Mouse (Mus musculus): ENCODE measurements around the gene Dph1. TPM values are rescaled to one million over a fixed set of nuclear protein-coding genes. Genes with fewer than 3 reads are reported as not detected.

Gene Dph1
- polyA plus RNA-seq, 1 experiment from 2014 or later: 26.8 TPM

GRCm38 (mm10) chr11:75145841-75146240 is 45.2 kb downstream of the Dph1 start:
- no peaks in the 10 kb centered on the region for H3K27me3 ChIP-seq (ENCODE audit: insufficient read depth, poor library complexity, severe bottlenecking)
- no peak overlapping the region for H3K27ac ChIP-seq
- H3K4me1 ChIP-seq: peaks cover 42% of the 10 kb centered on the region
- peaks cover 47% of the 10 kb centered on the region for H3K36me3 ChIP-seq
- WGBS: 85% methylated on average over 2 of the region's 2 CpGs
- no peak overlapping the region for H3K4me3 ChIP-seq
- no peaks in the 10 kb centered on the region for H3K9me3 ChIP-seq
- no peak for DNase-seq (ENCODE audit: low spot score)

GRCm38 (mm10) chr11:75142749-75143148 is 48.3 kb downstream of the Dph1 start:
- Histone ChIP-seq H3K4me1 (peaks cover 60% of the 10 kb centered on the region), H3K4me3 (no peak overlapping the region), H3K36me3 (peaks cover 26% of the 10 kb centered on the region), H3K9me3 (no peaks in the 10 kb centered on the region), H3K27ac (no peak overlapping the region), H3K27me3 (ENCODE audit: insufficient read depth, poor library complexity, severe bottlenecking) (no peaks in the 10 kb centered on the region)
- DNase-seq (ENCODE audit: low spot score): no peak
- WGBS: 80% methylated on average over 4 of the region's 4 CpGs

GRCm38 (mm10) chr11:75141913-75142312 is 49.1 kb downstream of the Dph1 start:
- H3K27ac ChIP-seq: peak overlapping the region; percentile 1
- WGBS: 41% methylated on average over 1 of the region's 1 CpGs
- H3K27me3 ChIP-seq (ENCODE audit: insufficient read depth, poor library complexity, severe bottlenecking): no peaks in the 10 kb centered on the region
- H3K9me3 ChIP-seq: no peaks in the 10 kb centered on the region
- DNase-seq (ENCODE audit: low spot score): no peak
- no peak overlapping the region for H3K4me3 ChIP-seq
- peaks cover 26% of the 10 kb centered on the region for H3K36me3 ChIP-seq
- peaks cover 60% of the 10 kb centered on the region for H3K4me1 ChIP-seq

- no peak for DNase-seq (ENCODE audit: low spot score)
- 76% methylated on average over 3 of the region's 3 CpGs for WGBS
- peak overlapping the region; percentile 78 for H3K27ac ChIP-seq
- no peak overlapping the region for H3K4me3 ChIP-seq
- peaks cover 64% of the 10 kb centered on the region for H3K4me1 ChIP-seq
- H3K9me3 ChIP-seq: no peaks in the 10 kb centered on the region
- peaks cover 26% of the 10 kb centered on the region for H3K36me3 ChIP-seq
- no peaks in the 10 kb centered on the region for H3K27me3 ChIP-seq (ENCODE audit: insufficient read depth, poor library complexity, severe bottlenecking)
Measured at GRCm38 (mm10) chr11:75141038-75141437, 50.0 kb downstream of the Dph1 start.

GRCm38 (mm10) chr11:75140431-75140830 is 50.6 kb downstream of the Dph1 start:
- no peak for DNase-seq (ENCODE audit: low spot score)
- no peaks in the 10 kb centered on the region for H3K9me3 ChIP-seq
- peaks cover 23% of the 10 kb centered on the region for H3K36me3 ChIP-seq
- H3K27ac ChIP-seq: peak overlapping the region; percentile 78
- no peaks in the 10 kb centered on the region for H3K27me3 ChIP-seq (ENCODE audit: insufficient read depth, poor library complexity, severe bottlenecking)
- no peak overlapping the region for H3K4me3 ChIP-seq
- WGBS: 69% methylated on average over 5 of the region's 5 CpGs
- H3K4me1 ChIP-seq: peaks cover 64% of the 10 kb centered on the region

- H3K27ac ChIP-seq: peak overlapping the region; percentile 78
- H3K4me1 ChIP-seq: peaks cover 72% of the 10 kb centered on the region
- WGBS: 29% methylated on average over 11 of the region's 11 CpGs
- H3K36me3 ChIP-seq: peaks cover 16% of the 10 kb centered on the region
- H3K27me3 ChIP-seq (ENCODE audit: insufficient read depth, poor library complexity, severe bottlenecking): no peaks in the 10 kb centered on the region
- H3K9me3 ChIP-seq: no peaks in the 10 kb centered on the region
- DNase-seq (ENCODE audit: low spot score): no peak
- no peak overlapping the region; the same call in 1 of the 2 replicates for H3K4me3 ChIP-seq
Measured at GRCm38 (mm10) chr11:75139122-75139963, 51.7 kb downstream of the Dph1 start.

- H3K27ac ChIP-seq: peak overlapping the region; percentile 36; the same call in 1 of the 2 replicates
- peaks cover 74% of the 10 kb centered on the region for H3K4me1 ChIP-seq
- H3K4me3 ChIP-seq: no peak overlapping the region
- no peaks in the 10 kb centered on the region; the same call in 1 of the 2 replicates for H3K36me3 ChIP-seq
- DNase-seq (ENCODE audit: low spot score): no peak
- no peaks in the 10 kb centered on the region for H3K9me3 ChIP-seq
- H3K27me3 ChIP-seq (ENCODE audit: insufficient read depth, poor library complexity, severe bottlenecking): no peaks in the 10 kb centered on the region
- WGBS: 36% methylated on average over 5 of the region's 5 CpGs
Measured at GRCm38 (mm10) chr11:75136666-75137398, 54.2 kb downstream of the Dph1 start.

- Histone ChIP-seq H3K9me3 (no peaks in the 10 kb centered on the region), H3K27me3 (ENCODE audit: insufficient read depth, poor library complexity, severe bottlenecking) (no peaks in the 10 kb centered on the region), H3K4me1 (peaks cover 59% of the 10 kb centered on the region), H3K27ac (peak overlapping the region; percentile 43; the same call in 1 of the 2 replicates), H3K4me3 (no peak overlapping the region), H3K36me3 (no peaks in the 10 kb centered on the region)
- DNase-seq (ENCODE audit: low spot score): no peak
- WGBS: 83% methylated on average over 4 of the region's 4 CpGs
Measured at GRCm38 (mm10) chr11:75135358-75135757, 55.7 kb downstream of the Dph1 start.

- no peak overlapping the region for H3K4me3 ChIP-seq
- peak overlapping the region; percentile 43; the same call in 1 of the 2 replicates for H3K27ac ChIP-seq
- WGBS: 63% methylated on average over 5 of the region's 5 CpGs
- DNase-seq (ENCODE audit: low spot score): no peak
- peaks cover 52% of the 10 kb centered on the region for H3K4me1 ChIP-seq
- no peaks in the 10 kb centered on the region for H3K36me3 ChIP-seq
- no peaks in the 10 kb centered on the region for H3K27me3 ChIP-seq (ENCODE audit: insufficient read depth, poor library complexity, severe bottlenecking)
- H3K9me3 ChIP-seq: no peaks in the 10 kb centered on the region
Measured at GRCm38 (mm10) chr11:75134485-75135068, 56.5 kb downstream of the Dph1 start.

GRCm38 (mm10) chr11:75133951-75134350 is 57.1 kb downstream of the Dph1 start:
- Histone ChIP-seq H3K27me3 (ENCODE audit: insufficient read depth, poor library complexity, severe bottlenecking) (no peaks in the 10 kb centered on the region), H3K4me1 (peaks cover 45% of the 10 kb centered on the region), H3K36me3 (no peaks in the 10 kb centered on the region), H3K27ac (peak overlapping the region; percentile 43; the same call in 1 of the 2 replicates), H3K4me3 (no peak overlapping the region), H3K9me3 (no peaks in the 10 kb centered on the region)
- 9% methylated on average over 2 of the region's 2 CpGs for WGBS
- DNase-seq (ENCODE audit: low spot score): no peak

- no peak overlapping the region for H3K4me3 ChIP-seq
- H3K27ac ChIP-seq: peak overlapping the region; percentile 43; the same call in 1 of the 2 replicates
- 81% methylated on average over 5 of the region's 5 CpGs for WGBS
- H3K27me3 ChIP-seq (ENCODE audit: insufficient read depth, poor library complexity, severe bottlenecking): no peaks in the 10 kb centered on the region
- no peaks in the 10 kb centered on the region for H3K36me3 ChIP-seq
- H3K4me1 ChIP-seq: peaks cover 40% of the 10 kb centered on the region
- no peak for DNase-seq (ENCODE audit: low spot score)
- H3K9me3 ChIP-seq: no peaks in the 10 kb centered on the region
Measured at GRCm38 (mm10) chr11:75133391-75133790, 57.6 kb downstream of the Dph1 start.

GRCm38 (mm10) chr11:75132278-75132677 is 58.8 kb downstream of the Dph1 start:
- Histone ChIP-seq H3K36me3 (no peaks in the 10 kb centered on the region), H3K4me3 (no peak overlapping the region), H3K27me3 (ENCODE audit: insufficient read depth, poor library complexity, severe bottlenecking) (no peaks in the 10 kb centered on the region), H3K4me1 (peaks cover 30% of the 10 kb centered on the region), H3K9me3 (no peaks in the 10 kb centered on the region), H3K27ac (peak overlapping the region; percentile 64; the same call in 1 of the 2 replicates)
- DNase-seq (ENCODE audit: low spot score): no peak
- WGBS: 90% methylated on average over 5 of the region's 5 CpGs

GRCm38 (mm10) chr11:75131300-75131699 is 59.7 kb downstream of the Dph1 start:
- Histone ChIP-seq H3K27ac (no peak overlapping the region), H3K4me3 (no peak overlapping the region), H3K27me3 (ENCODE audit: insufficient read depth, poor library complexity, severe bottlenecking) (no peaks in the 10 kb centered on the region), H3K4me1 (peaks cover 20% of the 10 kb centered on the region), H3K36me3 (no peaks in the 10 kb centered on the region), H3K9me3 (no peaks in the 10 kb centered on the region)
- WGBS: 81% methylated on average over 4 of the region's 4 CpGs
- no peak for DNase-seq (ENCODE audit: low spot score)
